Mouse (Mus musculus) liver, postnatal 0 days (tissue): Measurements from ENCODE around the gene Slc8b1.

Experiments
- CTCF ChIP-seq: sonication (generic); IDR thresholded peaks from 2 replicates; pipeline ENCODE4 v1.5.1; 2016; ENCODE audit warnings: antibody characterized with exemption, low read depth
- EP300 ChIP-seq: IDR thresholded peaks from 2 replicates; pipeline ENCODE4 v1.6.1; 2016; ENCODE audit warnings: antibody characterized with exemption, low read depth, mild to moderate bottlenecking

- TF ChIP-seq CTCF (peak; percentile 78), EP300 (no peak)
Measured at GRCm38 (mm10) chr5:120522649-120523048, 11.7 kb downstream of the Slc8b1 start.
